Mouse (Mus musculus): ENCODE results near the gene Crat. TPM values are rescaled to one million over a fixed set of nuclear protein-coding genes. Genes with fewer than 3 reads are reported as not detected.

The Crat gene
- polyA plus RNA-seq, 1 experiment from 2014 or later = 22.5 TPM

DNA sequence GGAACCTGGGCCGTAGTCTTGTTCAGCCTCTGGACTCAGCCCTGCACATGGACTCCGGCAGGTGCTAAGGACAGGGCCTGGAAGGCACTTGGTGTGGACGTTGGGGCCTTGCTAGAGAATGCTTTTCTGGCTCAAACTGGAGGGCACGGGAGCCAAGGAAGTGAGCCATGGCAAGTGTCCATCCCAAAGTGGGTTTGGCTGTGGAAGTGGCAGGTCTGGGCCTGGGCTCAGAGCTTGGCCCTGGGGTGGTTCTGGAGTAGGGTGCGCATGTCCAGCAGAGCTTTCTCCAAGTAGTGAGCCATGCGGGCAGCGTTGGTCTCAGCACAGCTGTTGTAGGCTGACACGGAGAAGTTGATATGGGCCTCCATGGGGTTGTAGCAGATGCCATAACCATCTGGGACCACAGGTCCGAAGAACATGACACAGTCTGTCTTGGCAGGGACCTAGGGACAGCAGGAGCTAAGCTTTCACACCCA is 13.2 kb downstream of the Crat start:
- peaks cover 96% of the 10 kb centered on the region for H3K36me3 ChIP-seq
- no peaks in the 10 kb centered on the region for H3K4me1 ChIP-seq
- ATAC-seq (ENCODE audit: insufficient number of reproducible peaks, insufficient read depth, low FRiP score, low TSS enrichment, low read depth) = no peak
- no peak overlapping the region for H3K4me3 ChIP-seq
- 89% methylated on average over 9 of the region's 9 CpGs for WGBS
- H3K9ac ChIP-seq = no peak overlapping the region
- H3K9me3 ChIP-seq = no peaks in the 10 kb centered on the region
- no peak overlapping the region for H3K4me2 ChIP-seq
- H3K27me3 ChIP-seq = no peaks in the 10 kb centered on the region
- no peak overlapping the region for H3K27ac ChIP-seq

DNA sequence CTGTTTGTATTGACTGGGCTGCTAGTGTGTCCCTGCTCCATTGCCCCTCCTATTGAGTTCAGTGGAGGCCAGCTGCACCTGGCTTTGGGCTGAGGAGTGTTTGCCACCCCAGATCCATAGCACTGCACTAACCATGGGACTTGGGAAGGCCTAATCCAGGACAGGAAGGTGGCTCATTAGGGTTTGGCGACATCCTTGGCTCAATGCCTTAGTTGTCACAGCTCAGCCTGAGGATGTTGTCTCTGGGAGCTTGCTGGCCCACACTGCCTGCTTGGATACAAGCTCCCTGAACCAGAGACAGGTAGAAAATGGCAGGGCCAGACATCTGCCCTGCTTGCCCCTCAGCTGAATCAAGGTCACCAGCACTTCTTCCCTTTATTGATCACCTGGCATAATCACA is 14.0 kb downstream of the Crat start:
- H3K36me3 ChIP-seq = peaks cover 96% of the 10 kb centered on the region

DNA sequence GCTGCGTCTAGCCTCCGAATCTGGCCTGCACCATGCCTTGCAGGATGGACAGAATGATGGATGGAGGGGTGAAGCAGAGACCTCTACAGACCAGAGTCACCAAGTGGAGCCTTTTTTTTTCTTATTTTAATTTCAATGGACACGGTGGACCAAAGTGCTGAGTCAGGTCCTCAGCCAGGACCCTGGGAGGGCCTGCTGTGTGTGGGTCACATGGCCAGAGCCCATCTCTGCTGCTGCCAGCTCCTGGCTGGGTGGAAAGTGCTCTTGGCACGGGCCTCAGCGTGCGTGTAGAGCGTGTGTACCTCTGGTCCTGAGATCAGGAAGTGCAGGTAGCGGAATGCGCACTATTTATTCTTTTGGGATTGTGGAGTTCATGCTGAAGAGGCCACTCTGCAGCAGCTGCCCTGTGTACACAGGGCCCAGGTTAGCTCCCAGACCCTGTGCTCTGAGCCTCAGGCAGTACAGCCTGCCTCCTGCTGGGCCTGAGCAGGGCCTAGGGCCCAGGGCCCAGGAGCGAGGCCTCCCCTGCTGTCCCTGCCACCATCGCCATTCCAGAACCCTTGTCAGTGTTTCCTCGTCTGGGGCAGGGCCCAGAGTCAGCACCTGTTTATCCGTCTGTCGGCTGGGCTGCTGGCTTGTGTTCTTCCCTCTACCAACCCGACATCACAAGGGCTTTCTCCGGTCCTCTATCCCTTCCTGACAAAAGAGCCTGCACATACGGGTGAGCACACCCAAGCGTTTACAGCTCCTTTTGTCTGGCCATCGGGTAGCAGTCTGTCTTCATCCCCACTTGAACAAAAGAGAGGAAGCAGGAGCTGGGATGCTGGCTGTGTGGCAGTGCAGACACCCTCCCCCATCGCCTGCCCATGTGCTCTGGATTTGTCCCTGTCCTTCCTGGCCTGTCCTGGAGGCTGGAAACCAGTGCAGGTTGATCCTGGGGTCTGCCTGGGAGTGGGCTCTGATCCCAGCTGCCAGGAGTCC is 16.1 kb downstream of the Crat start:
- no peak overlapping the region for H3K4me2 ChIP-seq
- H3K4me3 ChIP-seq = no peak overlapping the region
- no peak overlapping the region for H3K27ac ChIP-seq
- no peak for ATAC-seq (ENCODE audit: insufficient number of reproducible peaks, insufficient read depth, low FRiP score, low TSS enrichment, low read depth)
- H3K9ac ChIP-seq = 0 out of 2 replicates have a peak overlapping the region, but pooled peaks have one; percentile 21
- no peaks in the 10 kb centered on the region for H3K27me3 ChIP-seq
- H3K9me3 ChIP-seq = no peaks in the 10 kb centered on the region
- peaks cover 88% of the 10 kb centered on the region for H3K36me3 ChIP-seq
- H3K4me1 ChIP-seq = no peaks in the 10 kb centered on the region
- 52% methylated on average over 20 of the region's 20 CpGs for WGBS

More for the DNA sequence above, 14.0 kb downstream of the Crat start:
- H3K4me3 ChIP-seq = no peak overlapping the region
- H3K9me3 ChIP-seq = no peaks in the 10 kb centered on the region
- no peak overlapping the region for H3K4me2 ChIP-seq
- no peaks in the 10 kb centered on the region for H3K27me3 ChIP-seq
- H3K9ac ChIP-seq = no peak overlapping the region
- no peak overlapping the region for H3K27ac ChIP-seq
- no peak for ATAC-seq (ENCODE audit: insufficient number of reproducible peaks, insufficient read depth, low FRiP score, low TSS enrichment, low read depth)
- no peaks in the 10 kb centered on the region for H3K4me1 ChIP-seq
- WGBS = 84% methylated on average over 1 of the region's 1 CpGs

DNA sequence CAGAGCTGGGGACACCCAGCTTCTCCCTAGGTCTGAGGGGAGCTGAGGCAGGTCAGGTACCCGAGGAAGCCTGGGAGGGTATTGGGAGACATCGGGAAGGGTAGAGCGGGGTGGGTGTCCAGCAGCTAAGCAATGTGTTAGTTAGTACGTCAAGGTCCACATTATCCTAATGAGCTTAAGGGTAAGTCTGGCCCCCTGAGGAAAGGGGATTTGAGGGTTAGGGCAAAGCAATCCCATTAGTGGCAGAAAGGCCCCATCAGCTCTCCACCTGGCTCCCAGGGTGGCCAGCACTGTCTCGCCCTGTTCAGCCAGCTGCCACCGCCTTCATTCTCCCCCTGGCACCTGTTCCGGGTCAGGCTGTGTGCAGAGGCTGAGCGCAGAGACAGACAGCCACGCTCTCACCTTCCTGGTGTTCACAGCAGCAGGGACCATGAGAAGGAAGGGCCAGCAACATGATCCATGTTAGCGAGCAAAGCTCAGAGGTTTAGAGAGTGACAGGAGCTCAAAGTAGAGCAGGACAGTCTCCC is 17.6 kb downstream of the Crat start:
- H3K4me3 ChIP-seq = no peak overlapping the region
- peaks cover 81% of the 10 kb centered on the region for H3K36me3 ChIP-seq
- H3K9ac ChIP-seq = no peak overlapping the region
- no peak overlapping the region for H3K4me2 ChIP-seq
- H3K9me3 ChIP-seq = no peaks in the 10 kb centered on the region
- no peak overlapping the region for H3K27ac ChIP-seq
- 73% methylated on average over 10 of the region's 10 CpGs for WGBS
- H3K27me3 ChIP-seq = no peaks in the 10 kb centered on the region
- peaks cover 11% of the 10 kb centered on the region for H3K4me1 ChIP-seq
- no peak for ATAC-seq (ENCODE audit: insufficient number of reproducible peaks, insufficient read depth, low FRiP score, low TSS enrichment, low read depth)

DNA sequence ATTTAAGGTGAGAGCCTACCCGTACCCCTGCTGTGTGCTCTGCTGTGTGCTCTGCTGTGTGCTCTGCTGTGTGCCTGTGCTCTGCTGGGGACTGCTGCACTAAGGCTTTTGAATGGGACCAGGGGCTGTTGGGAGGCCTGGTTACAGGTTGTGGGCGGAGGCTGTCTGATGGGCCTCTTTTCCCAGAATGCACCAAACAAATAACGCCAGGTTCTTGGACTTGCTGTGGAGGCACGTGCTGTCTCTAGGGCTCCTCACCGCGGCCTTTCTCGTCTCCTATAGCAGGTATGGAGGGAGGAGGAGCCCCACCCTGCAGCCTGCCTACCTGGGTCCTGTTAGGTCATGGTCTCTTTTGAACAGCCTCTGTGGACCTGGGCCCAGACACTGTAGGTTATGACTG is 19.4 kb downstream of the Crat start:
- peaks cover 63% of the 10 kb centered on the region for H3K36me3 ChIP-seq
- no peak overlapping the region for H3K4me2 ChIP-seq
- H3K27me3 ChIP-seq = no peaks in the 10 kb centered on the region
- H3K9ac ChIP-seq = no peak overlapping the region
- ATAC-seq (ENCODE audit: insufficient number of reproducible peaks, insufficient read depth, low FRiP score, low TSS enrichment, low read depth) = no peak
- H3K27ac ChIP-seq = no peak overlapping the region
- H3K4me1 ChIP-seq = peaks cover 20% of the 10 kb centered on the region
- no peak overlapping the region for H3K4me3 ChIP-seq
- no peaks in the 10 kb centered on the region for H3K9me3 ChIP-seq
- 88% methylated on average over 7 of the region's 7 CpGs for WGBS

DNA sequence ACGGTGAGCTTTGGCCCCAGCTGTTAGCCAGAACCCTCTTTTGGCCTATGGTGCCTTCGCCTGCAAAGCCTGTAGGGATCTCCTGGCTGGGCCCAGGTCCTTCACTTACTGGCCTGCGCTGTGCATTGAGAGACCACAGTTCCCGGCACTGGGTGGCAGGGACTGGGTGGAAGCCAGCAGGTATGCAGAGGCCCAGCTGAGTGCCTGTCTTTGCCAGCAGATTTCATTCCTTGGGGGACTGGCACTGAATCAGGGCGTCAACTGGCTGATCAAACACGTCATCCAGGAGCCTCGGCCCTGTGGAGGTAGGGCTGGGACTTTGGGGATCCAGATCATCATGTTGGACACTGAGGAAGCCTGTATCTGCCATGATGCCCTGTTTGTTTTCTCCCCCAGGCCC is 19.9 kb downstream of the Crat start:
- 89% methylated on average over 7 of the region's 7 CpGs for WGBS
- peaks cover 58% of the 10 kb centered on the region for H3K36me3 ChIP-seq
- no peak for ATAC-seq (ENCODE audit: insufficient number of reproducible peaks, insufficient read depth, low FRiP score, low TSS enrichment, low read depth)

DNA sequence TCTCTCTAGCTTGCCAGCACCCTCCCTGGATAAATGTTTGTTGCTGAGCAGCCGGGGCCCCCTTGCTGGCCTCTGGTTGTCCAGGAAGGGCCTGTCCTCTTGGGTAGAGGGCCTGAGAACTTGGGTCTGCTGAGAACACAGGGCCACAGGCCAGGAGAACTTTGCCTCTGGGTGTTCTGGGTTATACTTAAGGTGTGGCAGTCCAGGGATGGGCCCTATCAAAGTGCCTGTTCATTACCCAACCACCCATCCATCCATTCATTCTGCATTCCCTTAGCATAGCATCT is 22.3 kb downstream of the Crat start:
- H3K36me3 ChIP-seq = peaks cover 33% of the 10 kb centered on the region
- H3K27ac ChIP-seq = peak overlapping the region; percentile 87; the same call in 1 of the 2 replicates
- peaks cover 22% of the 10 kb centered on the region for H3K4me1 ChIP-seq
- ATAC-seq (ENCODE audit: insufficient number of reproducible peaks, insufficient read depth, low FRiP score, low TSS enrichment, low read depth) = no peak
- no peaks in the 10 kb centered on the region for H3K9me3 ChIP-seq
- no peaks in the 10 kb centered on the region for H3K27me3 ChIP-seq
- peak overlapping the region; percentile 95 for H3K4me2 ChIP-seq
- peak overlapping the region; percentile 81 for H3K9ac ChIP-seq
- H3K4me3 ChIP-seq = peak overlapping the region; percentile 84
- 87% methylated on average over 1 of the region's 1 CpGs for WGBS

More for the DNA sequence above, 19.9 kb downstream of the Crat start:
- Histone ChIP-seq H3K9ac (no peak overlapping the region), H3K27me3 (no peaks in the 10 kb centered on the region), H3K9me3 (no peaks in the 10 kb centered on the region), H3K4me3 (no peak overlapping the region), H3K27ac (no peak overlapping the region), H3K4me2 (no peak overlapping the region), H3K4me1 (peaks cover 22% of the 10 kb centered on the region)

DNA sequence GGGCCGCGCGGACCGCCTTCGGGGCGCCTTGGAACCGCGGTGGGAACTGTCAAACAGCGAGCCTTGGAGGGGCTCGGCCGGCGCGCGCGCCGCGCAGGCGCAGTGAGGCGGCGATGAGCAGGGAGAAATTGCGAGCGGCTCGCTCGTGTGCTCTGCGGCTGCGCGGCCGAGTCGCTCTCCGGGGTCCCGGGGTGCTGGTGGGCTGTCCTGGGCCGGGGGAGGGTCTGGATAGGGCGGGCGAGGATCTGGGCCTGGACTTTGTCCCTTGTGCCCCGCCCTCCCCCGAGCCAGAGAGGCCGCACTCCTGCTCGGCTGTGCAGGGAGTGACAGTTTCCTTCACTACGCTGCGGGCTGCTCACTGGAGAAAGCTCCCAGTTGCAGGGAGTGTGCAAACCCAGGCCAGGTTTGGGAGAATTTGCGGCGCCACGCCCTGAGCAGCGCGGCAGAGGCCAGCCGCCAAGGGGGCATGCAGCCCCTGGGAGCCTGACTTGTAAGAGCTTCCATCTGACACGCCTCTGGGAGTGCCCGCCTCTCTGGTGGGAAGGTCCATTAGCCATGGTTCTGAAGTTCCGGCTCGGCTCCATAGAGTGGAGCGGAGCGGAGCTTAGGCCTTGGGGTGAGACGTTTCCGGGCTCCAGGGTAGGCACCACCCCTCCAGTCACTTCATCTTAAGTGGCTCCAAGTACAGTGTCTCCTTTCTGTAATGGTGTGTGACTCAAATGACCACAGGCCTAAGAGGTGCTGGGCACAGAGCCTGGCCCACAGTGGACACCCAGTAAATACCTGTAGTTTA is 22.8 kb downstream of the Crat start:
- Histone ChIP-seq H3K4me2 (peak overlapping the region; percentile 95), H3K4me1 (peaks cover 22% of the 10 kb centered on the region), H3K9me3 (no peaks in the 10 kb centered on the region), H3K36me3 (peaks cover 28% of the 10 kb centered on the region), H3K4me3 (peak overlapping the region; percentile 84), H3K27me3 (no peaks in the 10 kb centered on the region), H3K9ac (peak overlapping the region; percentile 81), H3K27ac (peak overlapping the region; percentile 87)
- peak; percentile 70 for ATAC-seq (ENCODE audit: insufficient number of reproducible peaks, insufficient read depth, low FRiP score, low TSS enrichment, low read depth)
- WGBS = under 1% methylated on average over 54 of the region's 54 CpGs

DNA sequence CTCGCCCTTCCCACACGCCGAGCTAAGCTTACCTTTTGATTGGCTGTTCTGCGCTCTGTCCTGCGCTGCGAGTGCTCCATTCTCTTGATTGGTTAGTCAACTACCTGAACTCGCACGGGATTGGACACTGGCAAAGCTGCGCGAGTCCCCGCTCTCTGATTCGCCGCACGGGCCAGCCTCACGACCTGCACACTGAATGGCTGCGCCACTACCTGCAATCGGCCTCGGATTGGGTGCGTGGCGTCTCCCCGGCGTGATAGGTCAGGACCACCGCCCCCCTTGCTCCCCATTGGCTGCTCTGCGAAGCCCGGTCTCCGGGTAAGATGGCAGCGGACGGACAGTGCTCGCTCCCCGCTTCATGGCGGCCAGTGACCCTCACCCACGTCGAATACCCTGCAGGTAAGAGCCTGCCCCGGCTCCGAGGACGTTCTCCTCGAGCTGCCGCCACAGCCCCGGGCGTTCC is 23.5 kb downstream of the Crat start, which contains the start of gene Dolpp1:
Gene Dolpp1 (plus strand): TSS at position 141 of the 463 bp plus-strand sequence.
- Histone ChIP-seq H3K9ac (peak within 1 kb of the TSS; percentile 81), H3K9me3 (no peaks in the 10 kb centered on the region), H3K4me3 (peak within 1 kb of the TSS; percentile 84), H3K4me1 (peaks cover 22% of the 10 kb centered on the region), H3K27ac (peak within 1 kb of the TSS; percentile 87), H3K4me2 (peak within 1 kb of the TSS; percentile 95), H3K36me3 (peaks cover 22% of the 10 kb centered on the region), H3K27me3 (no peaks in the 10 kb centered on the region)
- peak; percentile 97 for ATAC-seq (ENCODE audit: insufficient number of reproducible peaks, insufficient read depth, low FRiP score, low TSS enrichment, low read depth)
- WGBS = under 1% methylated on average over 40 of the region's 40 CpGs

DNA sequence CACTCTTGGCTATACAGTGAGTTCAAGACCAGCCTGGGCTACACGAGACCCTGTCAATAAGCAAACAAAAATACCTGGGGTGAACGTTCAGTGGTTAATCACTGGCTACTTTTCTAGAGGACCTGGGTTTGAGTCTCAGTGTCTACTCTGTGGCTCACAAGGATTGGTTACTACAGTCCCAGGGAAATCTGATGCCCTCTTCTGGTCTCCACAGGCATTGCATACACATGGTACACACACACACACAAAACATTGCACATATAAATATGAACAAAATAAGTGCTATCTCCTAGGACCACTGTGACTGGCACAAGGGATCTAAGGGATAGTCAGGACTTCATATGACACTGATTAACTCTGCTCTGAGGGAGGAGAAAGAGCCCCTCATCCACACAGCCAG is 26.6 kb downstream of the Crat start:
- WGBS = 89% methylated on average over 2 of the region's 2 CpGs
- Histone ChIP-seq H3K4me2 (no peak overlapping the region), H3K36me3 (peaks cover 22% of the 10 kb centered on the region), H3K9ac (no peak overlapping the region), H3K4me3 (no peak overlapping the region), H3K4me1 (peaks cover 20% of the 10 kb centered on the region), H3K27ac (no peak overlapping the region), H3K9me3 (no peaks in the 10 kb centered on the region), H3K27me3 (no peaks in the 10 kb centered on the region)
- ATAC-seq (ENCODE audit: insufficient number of reproducible peaks, insufficient read depth, low FRiP score, low TSS enrichment, low read depth) = no peak

DNA sequence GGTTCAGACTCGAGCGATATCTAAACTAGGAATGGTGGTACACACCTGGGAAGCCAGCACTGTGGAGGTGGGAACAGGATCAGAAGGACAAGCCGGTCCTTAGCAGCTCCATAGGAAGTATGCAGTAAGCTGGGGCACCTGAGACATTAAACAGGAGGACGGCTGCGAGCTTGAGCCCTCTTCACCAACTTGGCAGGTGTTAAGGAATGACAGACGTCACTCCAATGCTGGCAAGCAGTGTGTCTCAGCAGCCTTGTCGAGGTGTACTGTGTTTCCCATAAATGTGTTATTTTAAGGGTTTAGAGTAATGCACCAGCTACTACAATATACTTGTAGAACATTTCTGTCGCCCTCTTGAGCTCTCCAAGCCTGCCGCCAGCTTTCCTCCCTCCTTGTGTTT is 28.7 kb downstream of the Crat start:
- H3K27me3 ChIP-seq = no peaks in the 10 kb centered on the region
- no peaks in the 10 kb centered on the region for H3K9me3 ChIP-seq
- H3K4me2 ChIP-seq = no peak overlapping the region
- H3K27ac ChIP-seq = no peak overlapping the region
- 81% methylated on average over 9 of the region's 9 CpGs for WGBS
- ATAC-seq (ENCODE audit: insufficient number of reproducible peaks, insufficient read depth, low FRiP score, low TSS enrichment, low read depth) = no peak
- peaks cover 8% of the 10 kb centered on the region; the same call in 1 of the 2 replicates for H3K4me1 ChIP-seq
- no peak overlapping the region for H3K9ac ChIP-seq
- no peak overlapping the region for H3K4me3 ChIP-seq
- peaks cover 39% of the 10 kb centered on the region for H3K36me3 ChIP-seq
